Mouse (Mus musculus) thymus, adult 2 months (tissue): ENCODE data around the gene Il1rap. TPM values are rescaled to one million over a fixed set of nuclear protein-coding genes. Genes with fewer than 3 reads are reported as not detected.

ENCODE experiments used
- DNase-seq: peaks from one replicate; pipeline ENCODE4 v3.0.0; 2021
- H3K27ac ChIP-seq: fragments of 200-500 bp; 2 replicates; pipeline ENCODE4 v1.5.1; 2012; ENCODE audit warnings: low read length, control low read depth; ENCODE audit not compliant: control insufficient read depth, insufficient read depth
- H3K27me3 ChIP-seq: fragments of 200-500 bp; 2 replicates; pipeline ENCODE4 v1.6.1; 2012; ENCODE audit warnings: mild to moderate bottlenecking, low read length, moderate library complexity, mixed read lengths; ENCODE audit not compliant: control insufficient read depth, insufficient read depth
- H3K36me3 ChIP-seq: fragments of 200-500 bp; 2 replicates; pipeline ENCODE4 v1.6.1; 2012; ENCODE audit warnings: mild to moderate bottlenecking, low read length, moderate library complexity; ENCODE audit not compliant: control insufficient read depth, insufficient read depth
- H3K4me1 ChIP-seq: fragments of 200-500 bp; replicated peaks from 2 replicates; pipeline ENCODE4 v1.6.1; 2012; ENCODE audit warnings: low read length; ENCODE audit not compliant: control insufficient read depth, insufficient read depth
- H3K4me3 ChIP-seq: fragments of 200-500 bp; 2 replicates; pipeline ENCODE4 v1.5.1; 2012; ENCODE audit warnings: mild to moderate bottlenecking, low read length, control low read depth, moderate library complexity; ENCODE audit not compliant: control insufficient read depth, insufficient read depth
- CTCF ChIP-seq: fragments of 200-500 bp; IDR thresholded peaks from 2 replicates; pipeline ENCODE4 v1.5.1; 2012; ENCODE audit warnings: mild to moderate bottlenecking, control low read depth, low read length, moderate library complexity, borderline replicate concordance; ENCODE audit not compliant: control insufficient read depth, poor library complexity, insufficient read depth; ENCODE audit errors: extremely low read depth
- POLR2A ChIP-seq: fragments of 200-500 bp; IDR thresholded peaks from 2 replicates; pipeline ENCODE4 v1.6.1; 2012; ENCODE audit warnings: mild to moderate bottlenecking, low read length, control low read depth, moderate library complexity; ENCODE audit not compliant: control insufficient read depth, poor library complexity, insufficient read depth; ENCODE audit errors: extremely low read depth
- WGBS: fragments of 180-500 bp; shearing (Covaris S2); methylation state at CpG from one replicate; pipeline ENCODE4 v1.1.7; 2018; 5-methylcytosine and 5-hydroxymethylcytosine counted together
- polyA plus RNA-seq: library from polyadenylated mRNA; depleted of rRNA; stranded (reverse); fragments of >200 nt; gene quantifications from 2 replicates; pipeline ENCODE4 v1.2.3, GENCODE M21; 2012

The Il1rap gene
- polyA plus RNA-seq, 1 experiment, result 3.6 TPM

GRCm38 (mm10) chr16:26691294-26691693 lies 109.8 kb downstream of the Il1rap start:
- Histone ChIP-seq H3K4me3 (no peak overlapping the region), H3K4me1 (no peaks in the 10 kb centered on the region), H3K27ac (no peak overlapping the region), H3K36me3 (no peaks in the 10 kb centered on the region), H3K27me3 (no peaks in the 10 kb centered on the region)
- DNase-seq, result no peak
- WGBS, result 47% methylated on average over 11 of the region's 11 CpGs
- no peak for TF ChIP-seq CTCF
- TF ChIP-seq POLR2A, result no peak

DNA sequence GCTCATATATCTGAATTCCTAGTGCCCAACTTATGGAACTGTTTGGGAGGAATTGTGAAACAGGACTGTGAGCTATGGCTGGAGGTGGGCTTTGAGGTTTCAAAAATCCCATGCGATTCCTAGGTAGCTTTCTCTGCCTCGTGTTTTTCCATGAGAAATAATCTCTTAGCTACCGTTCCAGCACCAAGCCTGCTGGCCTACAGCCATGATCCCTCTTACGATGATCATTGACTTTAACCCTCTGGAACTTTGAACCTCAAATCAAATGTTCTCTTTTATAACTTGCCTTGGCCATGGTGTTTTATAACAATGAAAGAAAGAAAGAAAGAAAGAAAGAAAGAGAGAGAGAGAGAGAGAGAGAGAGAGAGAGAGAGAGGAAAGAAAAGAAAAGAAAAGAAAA lies 116.6 kb downstream of the Il1rap start:
- no peak overlapping the region for H3K27ac ChIP-seq
- no peaks in the 10 kb centered on the region for H3K4me1 ChIP-seq
- no peaks in the 10 kb centered on the region for H3K36me3 ChIP-seq
- no peak for DNase-seq
- WGBS, result 94% methylated on average over 4 of the region's 4 CpGs
- H3K27me3 ChIP-seq, result no peaks in the 10 kb centered on the region
- no peak overlapping the region for H3K4me3 ChIP-seq
- TF ChIP-seq POLR2A, result no peak
- TF ChIP-seq CTCF, result no peak

GRCm38 (mm10) chr16:26700440-26701103 lies 119.1 kb downstream of the Il1rap start:
- no peak for DNase-seq
- no peak for TF ChIP-seq CTCF
- no peaks in the 10 kb centered on the region for H3K36me3 ChIP-seq
- no peak overlapping the region for H3K4me3 ChIP-seq
- no peak overlapping the region for H3K27ac ChIP-seq
- WGBS, result 96% methylated on average over 8 of the region's 8 CpGs
- no peaks in the 10 kb centered on the region for H3K4me1 ChIP-seq
- no peaks in the 10 kb centered on the region for H3K27me3 ChIP-seq

DNA sequence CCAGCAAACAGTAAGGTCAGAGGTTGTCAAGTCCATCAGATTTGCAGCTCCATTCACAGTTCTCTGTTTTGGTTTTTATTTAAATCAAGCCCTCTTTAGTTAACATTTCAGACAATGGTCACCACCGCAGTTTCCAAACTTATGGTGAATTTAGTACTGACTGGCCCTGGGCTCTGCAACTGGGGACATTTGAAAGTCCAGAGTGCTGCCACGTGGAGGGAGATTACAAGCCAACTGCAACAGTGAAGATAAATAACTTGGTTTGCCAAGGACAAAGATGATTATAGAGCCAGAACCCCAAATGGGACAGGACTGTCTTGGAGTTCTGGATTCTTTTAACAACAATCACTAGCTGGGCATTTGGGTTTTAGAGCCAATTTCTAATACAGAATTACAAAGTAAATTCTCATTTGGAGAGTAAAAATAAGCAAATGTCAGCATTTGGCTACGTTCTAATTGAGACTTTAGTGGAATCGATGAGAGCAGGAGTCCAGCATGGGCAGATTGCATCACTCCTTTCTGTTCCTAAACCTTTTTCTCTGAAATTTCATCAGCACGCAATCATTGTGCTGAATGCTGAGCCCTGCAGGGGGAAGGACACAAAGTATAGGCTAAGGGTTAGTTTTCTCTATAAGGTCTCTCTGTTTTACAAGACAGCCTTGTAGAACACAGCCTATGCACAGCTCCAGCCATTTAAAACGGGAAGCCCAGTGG lies 124.3 kb downstream of the Il1rap start:
- DNase-seq, result no peak

GRCm38 (mm10) chr16:26706503-26706902 lies 125.0 kb downstream of the Il1rap start:
- no peak overlapping the region for H3K4me3 ChIP-seq
- DNase-seq, result no peak
- H3K27ac ChIP-seq, result no peak overlapping the region
- no peaks in the 10 kb centered on the region for H3K36me3 ChIP-seq
- 88% methylated on average over 2 of the region's 2 CpGs for WGBS
- H3K27me3 ChIP-seq, result no peaks in the 10 kb centered on the region
- TF ChIP-seq CTCF (no peak), POLR2A (no peak)
- H3K4me1 ChIP-seq, result no peaks in the 10 kb centered on the region

More for the DNA sequence above, 124.3 kb downstream of the Il1rap start:
- TF ChIP-seq POLR2A (no peak), CTCF (no peak)
- no peaks in the 10 kb centered on the region for H3K4me1 ChIP-seq
- no peaks in the 10 kb centered on the region for H3K27me3 ChIP-seq
- H3K36me3 ChIP-seq, result no peaks in the 10 kb centered on the region
- no peak overlapping the region for H3K4me3 ChIP-seq
- WGBS, result 93% methylated on average over 6 of the region's 6 CpGs
- no peak overlapping the region for H3K27ac ChIP-seq

GRCm38 (mm10) chr16:26710922-26711321 lies 129.4 kb downstream of the Il1rap start:
- Histone ChIP-seq H3K4me3 (no peak overlapping the region), H3K36me3 (no peaks in the 10 kb centered on the region), H3K4me1 (no peaks in the 10 kb centered on the region), H3K27me3 (no peaks in the 10 kb centered on the region), H3K27ac (no peak overlapping the region)
- TF ChIP-seq POLR2A (no peak), CTCF (no peak)
- WGBS, result 98% methylated on average over 3 of the region's 3 CpGs
- DNase-seq, result no peak
